Mouse (Mus musculus): ENCODE results near the gene Gng5.
A peak's percentile ranks its signal among the peaks of the same experiment; 100 is the strongest.

The Gng5 gene

GRCm38 (mm10) chr3:146499431-146500002, at the start of gene Gng5, which contains the start of gene Spata1:
Gng5 (plus strand) TSS chr3:146499807.
Spata1 (minus strand) TSS chr3:146499753.
- DNase-seq (ENCODE audit: low read depth, low spot score) = peak; percentile 82

DNA sequence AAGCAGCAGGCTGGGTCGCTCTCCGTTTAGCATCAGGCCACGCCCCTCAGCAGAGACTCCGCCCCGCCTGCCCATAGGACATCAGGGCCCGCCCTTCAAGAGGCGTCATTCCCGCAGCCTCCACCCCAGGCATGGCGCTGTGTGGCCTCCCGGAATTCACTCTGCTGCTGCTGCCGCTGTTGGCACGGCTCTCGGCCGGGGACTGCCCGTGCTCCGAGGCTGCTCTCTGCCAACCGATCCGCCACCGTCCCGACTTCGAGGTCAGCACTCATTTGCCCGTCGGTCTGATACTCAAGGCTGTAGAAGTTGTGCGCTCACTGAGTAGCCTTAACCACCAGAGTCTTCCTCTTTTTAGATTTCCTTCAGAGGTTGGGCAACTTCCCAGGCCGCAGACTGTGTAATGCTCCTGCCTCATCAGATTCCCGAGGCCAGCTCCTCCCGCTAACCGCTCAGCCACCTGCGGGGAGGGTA, 49.2 kb upstream of the Gng5 start:
- DNase-seq (ENCODE audit: low read depth, low spot score) = peak; percentile 77

- no peak for DNase-seq (ENCODE audit: low read depth, low spot score)
Observed at GRCm38 (mm10) chr3:146451375-146451774, 48.2 kb upstream of the Gng5 start.

- DNase-seq (ENCODE audit: low read depth, low spot score) = no peak
Observed at GRCm38 (mm10) chr3:146462939-146463338, 36.7 kb upstream of the Gng5 start.

DNA sequence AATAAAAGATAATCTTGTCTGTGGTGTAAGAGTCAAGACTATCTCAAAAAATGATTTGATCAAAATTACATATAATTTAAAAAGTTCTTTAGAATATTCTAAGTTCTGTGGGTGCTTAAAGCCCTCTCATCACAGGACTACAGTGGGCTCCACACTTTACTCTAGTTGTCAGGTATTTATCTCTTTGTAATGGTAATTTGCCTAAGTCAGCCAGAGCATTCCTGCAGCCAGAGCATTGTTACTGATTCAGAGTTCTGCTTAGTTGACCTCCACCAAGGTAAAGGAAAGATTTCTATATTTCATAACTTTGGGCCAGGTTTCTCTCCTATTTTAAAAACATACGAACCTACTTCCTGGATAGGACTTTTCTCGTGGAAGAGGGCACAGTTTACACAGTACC, 30.4 kb upstream of the Gng5 start:
- no peak for DNase-seq (ENCODE audit: low read depth, low spot score)

DNA sequence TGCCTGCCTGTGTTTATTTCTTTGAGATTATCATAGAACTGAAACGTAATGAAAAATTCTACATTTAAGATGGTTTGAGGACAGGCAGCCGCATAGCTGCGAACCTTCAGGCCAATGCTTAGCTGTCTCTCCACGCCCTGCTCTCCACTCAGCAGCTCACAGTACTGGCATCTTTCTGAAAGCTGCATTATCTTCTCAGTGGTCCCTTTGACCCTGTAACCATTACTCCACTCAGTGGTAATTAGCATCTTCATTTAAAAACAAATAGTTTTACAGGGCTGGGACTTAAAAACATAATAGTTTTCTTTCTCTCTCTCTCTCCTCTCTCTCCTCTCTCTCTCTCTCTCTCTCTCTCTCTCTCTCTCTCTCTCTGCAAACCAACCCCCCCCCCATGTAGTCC, 26.9 kb upstream of the Gng5 start:
- no peak for DNase-seq (ENCODE audit: low read depth, low spot score)

DNA sequence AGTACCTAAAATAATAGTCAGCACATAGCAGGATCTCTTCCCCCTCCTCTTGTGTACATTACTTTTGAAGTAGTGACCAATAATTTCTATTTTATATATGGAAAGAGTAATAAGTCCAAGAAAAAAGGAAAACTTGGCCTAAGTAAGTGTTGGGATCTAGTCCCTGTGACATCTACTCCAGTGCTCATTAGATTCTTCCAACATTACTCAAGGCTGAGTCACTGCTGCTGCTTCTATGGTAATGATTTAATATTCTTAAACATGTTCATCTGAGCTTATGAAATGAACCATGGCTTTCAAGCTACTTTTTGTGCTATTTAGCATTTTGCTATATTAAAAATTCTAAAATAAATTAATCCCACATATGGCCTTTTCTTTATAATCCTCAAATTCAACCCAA, 25.9 kb upstream of the Gng5 start:
- no peak for DNase-seq (ENCODE audit: low read depth, low spot score)

DNA sequence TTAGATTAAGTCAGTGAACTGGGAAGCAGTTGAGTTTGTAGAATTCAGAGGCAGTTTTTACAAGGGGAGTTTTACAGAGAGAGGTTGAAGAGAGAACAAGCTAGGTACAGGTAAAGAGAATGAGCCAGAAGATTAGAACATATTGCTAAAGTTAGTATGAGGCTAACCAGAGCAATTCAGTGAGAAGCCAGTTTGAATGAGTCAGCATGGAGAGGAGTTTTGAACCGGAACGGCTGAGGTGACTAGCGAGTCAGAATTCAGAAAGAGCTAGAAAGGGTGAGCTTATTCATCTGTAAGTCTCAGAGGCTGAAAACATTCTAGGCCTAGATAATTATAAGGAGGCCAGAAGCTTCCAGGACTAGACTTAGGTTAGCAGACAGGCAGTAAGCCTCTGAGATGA, 25.2 kb upstream of the Gng5 start:
- DNase-seq (ENCODE audit: low read depth, low spot score) = no peak

GRCm38 (mm10) chr3:146482044-146482443, 17.6 kb upstream of the Gng5 start:
- DNase-seq (ENCODE audit: low read depth, low spot score) = no peak

- no peak for DNase-seq (ENCODE audit: low read depth, low spot score)
Observed at GRCm38 (mm10) chr3:146486464-146486863, 13.1 kb upstream of the Gng5 start.

DNA sequence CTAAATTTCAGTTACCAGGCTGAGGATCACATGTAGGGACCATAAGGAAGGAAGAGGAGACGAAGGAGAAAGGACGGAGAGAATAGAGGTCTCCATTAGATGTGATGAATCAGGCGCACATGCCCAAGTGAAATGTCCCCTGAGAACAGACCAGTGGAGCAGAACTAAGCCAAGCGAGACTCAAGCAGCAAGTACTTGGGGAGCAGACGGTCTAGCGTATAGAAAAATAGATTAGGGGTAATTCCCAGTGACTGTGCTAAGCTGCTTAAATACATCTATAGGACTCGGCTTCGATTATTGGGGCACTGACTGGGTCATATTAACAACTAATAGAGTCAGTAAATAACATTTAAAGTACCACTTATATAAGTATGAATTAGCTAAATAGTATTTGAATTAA, 4.7 kb upstream of the Gng5 start:
- DNase-seq (ENCODE audit: low read depth, low spot score) = peak; percentile 13

- no peak for DNase-seq (ENCODE audit: low read depth, low spot score)
Observed at GRCm38 (mm10) chr3:146498989-146499388, 618 bp upstream of the Gng5 start.

DNA sequence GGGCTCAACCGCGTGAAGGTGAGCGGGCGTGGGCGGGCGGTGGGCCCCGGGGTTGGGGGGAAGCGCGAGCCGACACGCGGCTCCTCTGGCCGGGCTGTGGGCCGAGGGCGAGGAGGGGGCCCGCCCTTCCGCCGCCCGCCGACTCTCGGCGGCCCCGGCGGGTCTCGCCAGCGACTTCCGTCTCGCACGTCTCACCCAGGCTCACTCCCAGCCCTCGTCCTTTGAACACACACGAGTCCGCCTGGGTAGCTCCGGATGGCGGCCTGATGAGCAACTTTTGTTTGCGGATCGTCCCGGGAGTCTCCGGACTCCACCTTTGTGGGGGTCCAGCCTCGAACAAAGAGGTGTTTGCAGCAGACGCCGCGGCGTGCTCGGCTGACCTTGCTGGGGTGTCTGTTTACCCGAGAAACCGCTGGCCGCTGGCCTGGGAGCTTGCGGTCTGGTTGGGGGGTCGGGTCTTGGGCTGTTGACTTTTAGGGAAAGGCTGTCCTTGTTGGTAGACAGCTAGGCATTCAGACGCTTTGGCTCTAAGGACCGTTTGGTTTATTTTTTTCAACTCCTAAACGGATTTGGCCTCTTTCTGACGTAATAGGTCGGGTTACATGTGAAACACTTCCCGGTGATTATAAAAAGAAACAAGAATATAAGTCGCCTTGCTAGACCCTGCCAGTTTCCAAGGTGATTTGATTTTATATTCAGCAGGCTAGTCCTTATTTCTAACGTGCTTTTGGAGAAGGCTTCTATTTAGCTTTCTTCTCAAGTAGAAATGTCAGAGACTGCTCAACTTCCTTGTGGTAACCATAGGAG, 599 bp downstream of the Gng5 start:
- DNase-seq (ENCODE audit: low read depth, low spot score) = peak; percentile 17

- no peak for DNase-seq (ENCODE audit: low read depth, low spot score)
Observed at GRCm38 (mm10) chr3:146500810-146501201, 1.2 kb downstream of the Gng5 start.

- no peak for DNase-seq (ENCODE audit: low read depth, low spot score)
Observed at GRCm38 (mm10) chr3:146501601-146502123, 2.1 kb downstream of the Gng5 start.

DNA sequence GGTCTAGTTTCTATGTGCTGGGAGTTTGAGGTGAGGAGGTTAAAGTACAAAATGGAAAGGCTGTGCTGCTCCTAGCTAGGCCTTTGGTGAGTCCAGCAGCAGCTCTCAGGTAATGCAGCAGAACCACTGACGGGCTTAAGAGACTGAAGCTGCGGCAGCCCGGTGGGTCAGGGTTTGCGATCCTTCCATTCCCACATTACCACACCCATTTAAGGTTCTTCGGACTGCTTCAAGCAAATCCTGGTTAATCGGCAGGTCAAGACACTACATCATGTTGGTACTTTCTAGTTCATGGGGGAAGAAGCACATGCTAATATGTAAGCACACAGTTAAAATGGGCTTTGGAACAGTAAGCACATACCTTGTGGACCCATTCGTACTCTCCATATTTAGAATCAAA, 7.1 kb downstream of the Gng5 start:
- no peak for DNase-seq (ENCODE audit: low read depth, low spot score)

DNA sequence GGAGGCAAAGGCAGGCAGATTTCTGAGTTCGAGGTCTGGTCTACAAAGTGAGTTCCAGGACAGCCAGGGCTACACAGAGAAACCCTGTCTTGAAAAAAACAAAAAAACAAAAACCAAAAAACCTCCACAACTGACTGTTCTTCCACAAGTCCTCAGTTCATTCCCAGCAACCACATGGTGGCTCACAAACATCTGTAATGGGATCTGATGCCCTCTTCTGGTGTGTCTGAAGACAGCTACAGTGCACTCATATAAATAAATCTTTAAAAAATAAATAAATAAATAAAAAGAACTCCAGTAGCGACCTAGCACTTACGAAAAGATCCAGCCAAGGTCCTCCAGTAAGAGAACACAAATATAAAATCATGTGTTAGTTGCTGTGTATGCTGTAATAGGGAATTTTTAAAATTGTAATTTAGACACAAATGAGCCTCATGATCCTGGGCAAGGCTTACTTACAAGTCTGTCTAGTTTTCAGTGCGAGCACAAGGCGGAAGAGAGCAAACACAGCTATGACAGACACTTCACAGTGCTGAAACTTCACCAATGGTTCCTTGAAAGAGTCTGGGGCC, 20.7 kb downstream of the Gng5 start:
- no peak for DNase-seq (ENCODE audit: low read depth, low spot score)

DNA sequence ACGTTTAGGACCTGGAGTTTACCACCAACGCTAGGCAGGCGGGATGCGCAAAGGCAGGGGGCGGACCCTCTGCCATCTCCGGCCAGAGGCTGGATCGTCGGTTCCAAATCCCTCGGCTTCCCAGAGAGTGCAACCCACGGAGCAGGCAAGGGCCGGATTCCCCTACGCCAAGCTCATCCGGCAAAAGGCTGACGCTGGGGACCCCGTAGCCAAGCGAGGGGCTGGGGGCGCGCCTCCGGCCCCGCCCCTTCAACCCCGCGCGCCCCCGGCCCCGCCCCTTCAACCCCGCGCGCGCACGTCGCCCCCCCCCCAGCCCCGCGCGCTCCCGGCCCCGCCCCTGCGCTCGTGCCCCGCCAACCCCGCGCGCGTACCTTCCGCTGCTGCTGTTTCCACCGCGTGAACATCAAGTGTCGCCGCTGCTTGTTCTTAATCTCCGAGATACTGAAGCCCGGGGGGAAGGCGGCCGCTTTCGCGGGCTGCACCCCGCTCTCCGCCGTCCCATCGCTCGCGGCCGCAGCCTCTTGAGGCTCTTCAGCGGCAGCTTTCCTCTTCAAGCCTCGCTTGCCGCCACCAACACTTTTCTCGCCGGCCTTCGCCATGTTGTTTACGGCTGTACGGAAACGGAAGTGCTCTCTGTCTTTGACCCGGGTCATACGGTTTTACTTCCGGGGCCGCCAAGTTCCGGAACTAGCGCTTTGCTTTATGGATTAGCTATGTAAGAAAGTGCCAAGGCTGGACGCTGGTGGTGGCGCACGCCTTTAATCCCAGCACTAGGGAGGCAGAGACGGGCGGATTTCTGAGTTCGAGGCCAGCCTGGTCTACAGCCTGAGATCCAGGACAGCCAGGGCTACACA, 21.4 kb downstream of the Gng5 start, which contains the start of gene Rpf1:
TSS of gene Rpf1 (minus strand) at position 632 of the 854 bp plus-strand sequence.
- DNase-seq (ENCODE audit: low read depth, low spot score) = peak; percentile 89

GRCm38 (mm10) chr3:146521652-146522020, 22.0 kb downstream of the Gng5 start:
- DNase-seq (ENCODE audit: low read depth, low spot score) = no peak

- no peak for DNase-seq (ENCODE audit: low read depth, low spot score)
Observed at GRCm38 (mm10) chr3:146528335-146528734, 28.7 kb downstream of the Gng5 start.

- no peak for DNase-seq (ENCODE audit: low read depth, low spot score)
Observed at GRCm38 (mm10) chr3:146534986-146535385, 35.4 kb downstream of the Gng5 start.

All from retina, postnatal 7 days (tissue).